Mouse (Mus musculus): Measurements from ENCODE around the gene Rgs2. TPM values are rescaled to one million over a fixed set of nuclear protein-coding genes. Genes with fewer than 3 reads are reported as not detected.

Gene Rgs2
- polyA plus RNA-seq (2012; rRNA removed) = 34.5 and 39.3 TPM in 2 replicates

DNA sequence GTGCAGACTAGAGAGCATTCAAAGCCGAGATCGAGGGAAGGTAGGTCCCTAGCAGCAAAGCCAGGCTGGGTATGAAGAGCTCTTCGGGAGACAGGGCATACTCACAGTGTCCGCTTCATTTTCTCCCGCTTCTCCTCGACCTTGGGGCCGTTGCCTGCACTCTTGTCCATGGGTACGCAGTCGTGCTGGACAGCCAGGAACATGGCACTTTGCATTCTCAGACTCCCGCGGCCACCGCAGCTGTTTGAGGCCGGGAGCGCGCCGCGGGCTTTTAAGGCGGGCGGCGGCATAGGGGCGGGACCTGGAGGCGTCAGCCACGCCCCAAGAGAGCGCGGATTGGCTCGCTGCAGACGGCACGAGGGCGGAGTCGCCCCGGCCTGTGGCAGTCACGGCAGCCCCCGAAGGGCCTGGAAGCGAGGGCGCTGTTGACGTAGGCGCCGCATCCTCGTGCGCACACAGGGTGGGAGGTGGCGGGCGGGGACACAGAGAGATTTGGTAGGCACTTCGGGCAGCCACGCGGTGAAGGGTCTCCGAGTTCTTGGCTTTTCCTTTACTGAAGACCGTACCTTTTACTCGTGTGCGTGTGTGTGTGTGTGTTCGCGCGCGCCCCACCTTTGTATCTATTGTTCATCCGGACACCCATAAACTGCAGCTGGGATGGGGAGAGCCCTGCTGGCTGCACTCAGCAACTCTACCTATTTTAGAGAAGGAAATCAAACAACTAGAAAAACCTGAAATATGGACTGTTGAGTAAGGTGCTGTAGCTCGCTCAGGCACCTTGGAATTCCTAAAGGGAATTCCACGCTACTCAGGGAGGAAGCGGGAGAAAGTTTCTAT is at the start of gene Rgs2:
Gene Rgs2, minus strand, starts transcription at position 258 of the 837 bp plus-strand sequence.
- H3K4me1 ChIP-seq (ENCODE audit: control insufficient read depth, insufficient read depth, low read length) = no peaks in the 10 kb centered on the region; the same call in 1 of the 2 replicates
- H3K27ac ChIP-seq (ENCODE audit: insufficient read depth, low read length) = peak within 1 kb of the TSS; percentile 73
- TF ChIP-seq CTCF (IDR thresholded peaks at IDR 0.05; ENCODE audit: extremely low read depth, insufficient read depth, low read length) (no peak), POLR2A (IDR thresholded peaks at IDR 0.05; ENCODE audit: extremely low read depth, insufficient read depth, low read length) (peak; percentile 98)
- peak within 1 kb of the TSS; percentile 90 for H3K4me3 ChIP-seq (ENCODE audit: insufficient read depth, low read length)

DNA sequence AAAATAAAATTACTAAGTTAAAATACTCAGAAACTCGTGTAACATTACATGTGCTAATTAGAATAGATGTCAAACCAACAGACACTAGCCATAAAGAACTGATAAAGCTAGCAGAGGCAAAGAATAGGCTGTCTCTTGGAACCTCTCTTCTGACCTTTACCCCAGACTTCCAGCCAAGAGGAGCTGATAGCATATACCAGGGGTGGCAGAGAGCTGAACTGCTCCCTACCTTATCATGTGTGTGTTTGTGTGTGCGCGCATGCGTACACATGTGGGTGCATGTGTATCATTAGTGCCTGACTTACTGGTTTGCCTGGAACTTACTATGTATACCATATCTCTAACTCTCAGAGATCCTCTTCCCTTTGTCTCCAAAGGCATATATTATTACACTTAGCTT is 49.4 kb upstream of the Rgs2 start:
- H3K27ac ChIP-seq (ENCODE audit: insufficient read depth, low read length) = no peak overlapping the region
- no peak overlapping the region for H3K4me3 ChIP-seq (ENCODE audit: insufficient read depth, low read length)
- no peaks in the 10 kb centered on the region for H3K4me1 ChIP-seq (ENCODE audit: control insufficient read depth, insufficient read depth, low read length)
- TF ChIP-seq POLR2A (IDR thresholded peaks at IDR 0.05; ENCODE audit: extremely low read depth, insufficient read depth, low read length) = no peak
- TF ChIP-seq CTCF (IDR thresholded peaks at IDR 0.05; ENCODE audit: extremely low read depth, insufficient read depth, low read length) = no peak

DNA sequence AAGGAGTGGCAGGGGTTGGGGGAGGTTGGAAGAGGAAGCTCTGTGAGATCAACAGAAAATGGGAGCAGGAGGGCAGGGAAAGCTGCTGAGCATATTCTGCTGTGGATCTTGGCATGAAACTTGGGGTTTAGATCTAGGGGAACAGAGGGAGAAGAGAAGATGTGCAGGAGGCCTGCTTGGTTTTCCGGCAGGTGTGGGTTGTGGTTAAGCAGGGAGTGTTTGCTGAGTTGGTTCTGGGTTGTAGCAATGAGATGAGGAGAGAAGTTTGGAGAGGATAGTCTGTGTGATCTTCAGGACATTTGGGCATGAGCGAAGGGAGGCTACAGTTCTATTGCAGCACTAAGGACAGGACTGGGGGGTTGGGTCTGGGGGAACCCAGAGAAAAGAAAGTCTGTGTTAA is 37.9 kb upstream of the Rgs2 start:
- Histone ChIP-seq H3K27ac (ENCODE audit: insufficient read depth, low read length) (no peak overlapping the region), H3K4me3 (ENCODE audit: insufficient read depth, low read length) (no peak overlapping the region), H3K4me1 (ENCODE audit: control insufficient read depth, insufficient read depth, low read length) (no peaks in the 10 kb centered on the region)
- TF ChIP-seq CTCF (IDR thresholded peaks at IDR 0.05; ENCODE audit: extremely low read depth, insufficient read depth, low read length) = no peak
- TF ChIP-seq POLR2A (IDR thresholded peaks at IDR 0.05; ENCODE audit: extremely low read depth, insufficient read depth, low read length) = no peak

DNA sequence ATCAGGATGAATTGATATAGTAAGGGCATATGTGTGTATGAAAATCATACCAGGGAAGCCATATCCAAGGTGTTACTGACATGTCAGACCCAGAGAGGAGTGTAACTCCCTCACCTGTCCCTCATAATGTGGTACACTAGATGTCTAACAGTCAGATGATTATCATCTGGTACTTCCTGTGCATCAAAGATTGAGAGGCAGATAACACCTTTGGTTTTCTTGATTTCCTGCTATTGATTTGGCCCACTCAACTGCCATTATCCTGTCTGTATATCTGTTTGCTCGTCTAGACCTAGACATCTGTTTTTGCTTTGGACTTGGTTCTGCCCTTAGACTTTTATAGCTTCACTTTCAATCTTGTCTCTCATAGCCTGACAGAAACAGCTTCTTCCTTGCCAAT is 29.5 kb upstream of the Rgs2 start:
- Histone ChIP-seq H3K27ac (ENCODE audit: insufficient read depth, low read length) (no peak overlapping the region), H3K4me1 (ENCODE audit: control insufficient read depth, insufficient read depth, low read length) (no peaks in the 10 kb centered on the region), H3K4me3 (ENCODE audit: insufficient read depth, low read length) (no peak overlapping the region)
- no peak for TF ChIP-seq CTCF (IDR thresholded peaks at IDR 0.05; ENCODE audit: extremely low read depth, insufficient read depth, low read length)
- no peak for TF ChIP-seq POLR2A (IDR thresholded peaks at IDR 0.05; ENCODE audit: extremely low read depth, insufficient read depth, low read length)

DNA sequence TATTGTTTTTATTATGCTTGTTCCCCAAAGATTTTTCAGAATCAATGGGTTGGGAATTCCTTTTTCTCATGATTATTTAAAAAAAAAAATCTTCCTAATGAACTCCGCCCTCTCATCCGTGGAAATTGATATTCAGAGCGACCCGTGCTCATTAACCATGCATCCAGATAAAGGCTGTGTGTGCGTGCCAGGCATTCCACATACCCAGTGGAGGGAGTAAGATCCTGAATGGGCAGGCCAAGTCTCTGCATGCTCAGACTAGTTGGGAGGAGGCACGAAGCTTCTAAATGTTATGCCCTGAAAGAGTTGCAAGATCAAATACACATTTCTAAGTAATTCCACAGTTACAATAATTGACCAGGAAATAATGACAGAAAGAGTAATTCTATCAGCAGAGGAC is 26.5 kb upstream of the Rgs2 start:
- H3K27ac ChIP-seq (ENCODE audit: insufficient read depth, low read length) = no peak overlapping the region
- no peaks in the 10 kb centered on the region for H3K4me1 ChIP-seq (ENCODE audit: control insufficient read depth, insufficient read depth, low read length)
- no peak overlapping the region for H3K4me3 ChIP-seq (ENCODE audit: insufficient read depth, low read length)
- TF ChIP-seq POLR2A (IDR thresholded peaks at IDR 0.05; ENCODE audit: extremely low read depth, insufficient read depth, low read length) (no peak), CTCF (IDR thresholded peaks at IDR 0.05; ENCODE audit: extremely low read depth, insufficient read depth, low read length) (no peak)

DNA sequence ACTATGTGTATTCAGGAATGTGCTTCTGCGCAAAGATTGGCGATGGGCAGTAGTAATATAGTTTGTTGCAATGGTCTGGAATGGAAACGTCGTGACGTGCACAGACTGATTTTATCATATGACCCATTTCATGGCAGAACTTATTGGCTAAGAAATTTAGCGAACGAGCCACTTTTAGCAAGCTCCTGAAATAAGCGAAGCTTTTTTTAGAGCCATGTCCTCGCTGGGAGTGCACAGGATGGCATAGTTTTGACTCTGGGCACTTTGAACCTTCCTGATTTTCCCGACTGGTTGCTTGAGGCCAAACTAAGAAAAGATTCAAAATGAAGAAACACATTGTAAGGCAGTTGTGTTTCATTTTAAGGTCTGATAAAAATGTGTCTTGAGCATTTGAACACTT is 25.7 kb upstream of the Rgs2 start:
- no peak overlapping the region for H3K4me3 ChIP-seq (ENCODE audit: insufficient read depth, low read length)
- no peak overlapping the region for H3K27ac ChIP-seq (ENCODE audit: insufficient read depth, low read length)
- TF ChIP-seq POLR2A (IDR thresholded peaks at IDR 0.05; ENCODE audit: extremely low read depth, insufficient read depth, low read length) (no peak), CTCF (IDR thresholded peaks at IDR 0.05; ENCODE audit: extremely low read depth, insufficient read depth, low read length) (no peak)
- H3K4me1 ChIP-seq (ENCODE audit: control insufficient read depth, insufficient read depth, low read length) = no peaks in the 10 kb centered on the region

DNA sequence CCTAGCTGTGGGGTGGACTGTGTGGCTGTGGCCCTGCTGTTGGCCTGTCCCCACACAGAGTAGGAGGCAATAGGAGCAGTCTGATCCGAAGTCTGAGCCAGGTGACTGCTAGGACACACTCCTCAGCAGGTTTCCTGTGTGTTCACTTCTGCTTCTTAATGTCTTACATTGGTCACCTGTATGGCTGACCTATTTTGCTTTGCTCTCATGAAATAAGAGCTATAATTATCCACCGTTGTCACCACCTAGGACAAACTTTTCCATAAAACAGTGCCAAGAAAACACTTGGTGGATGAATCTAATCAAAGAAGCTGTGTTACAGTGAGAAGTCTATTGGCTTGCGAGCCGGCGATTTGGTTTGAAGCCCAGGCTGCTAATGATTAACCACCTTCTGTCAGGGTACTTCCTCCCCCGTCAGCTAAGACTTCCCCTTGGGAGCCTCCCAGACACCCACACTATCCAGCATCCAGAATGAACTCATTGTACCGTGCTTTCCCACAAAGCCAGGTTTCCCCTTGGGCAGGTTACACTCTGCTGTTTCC is 14.5 kb upstream of the Rgs2 start:
- TF ChIP-seq CTCF (IDR thresholded peaks at IDR 0.05; ENCODE audit: extremely low read depth, insufficient read depth, low read length) = no peak
- no peak for TF ChIP-seq POLR2A (IDR thresholded peaks at IDR 0.05; ENCODE audit: extremely low read depth, insufficient read depth, low read length)
- Histone ChIP-seq H3K4me1 (ENCODE audit: control insufficient read depth, insufficient read depth, low read length) (peaks cover 2% of the 10 kb centered on the region; the same call in 1 of the 2 replicates), H3K27ac (ENCODE audit: insufficient read depth, low read length) (no peak overlapping the region), H3K4me3 (ENCODE audit: insufficient read depth, low read length) (no peak overlapping the region)

DNA sequence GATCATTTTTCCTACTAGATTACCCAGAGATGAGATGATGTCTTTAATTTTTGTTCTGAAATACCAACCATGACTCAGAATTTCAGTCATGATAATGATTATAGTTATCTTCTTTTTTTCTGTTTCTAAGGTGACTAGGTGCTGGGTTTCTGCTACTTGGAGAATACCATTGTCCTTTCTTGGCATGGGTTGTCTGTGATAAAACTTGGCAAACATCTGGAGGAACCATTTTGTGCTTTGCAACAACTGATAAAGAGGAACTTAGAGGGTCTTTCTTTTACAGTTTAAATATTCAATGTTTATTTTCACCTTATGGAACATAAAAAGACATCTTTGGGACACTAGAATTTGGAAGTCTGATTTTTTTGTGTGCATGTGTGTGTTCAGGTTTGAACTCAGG is 10.0 kb upstream of the Rgs2 start:
- Histone ChIP-seq H3K4me1 (ENCODE audit: control insufficient read depth, insufficient read depth, low read length) (peaks cover 2% of the 10 kb centered on the region; the same call in 1 of the 2 replicates), H3K27ac (ENCODE audit: insufficient read depth, low read length) (no peak overlapping the region), H3K4me3 (ENCODE audit: insufficient read depth, low read length) (no peak overlapping the region)
- TF ChIP-seq CTCF (IDR thresholded peaks at IDR 0.05; ENCODE audit: extremely low read depth, insufficient read depth, low read length) = no peak
- TF ChIP-seq POLR2A (IDR thresholded peaks at IDR 0.05; ENCODE audit: extremely low read depth, insufficient read depth, low read length) = no peak

DNA sequence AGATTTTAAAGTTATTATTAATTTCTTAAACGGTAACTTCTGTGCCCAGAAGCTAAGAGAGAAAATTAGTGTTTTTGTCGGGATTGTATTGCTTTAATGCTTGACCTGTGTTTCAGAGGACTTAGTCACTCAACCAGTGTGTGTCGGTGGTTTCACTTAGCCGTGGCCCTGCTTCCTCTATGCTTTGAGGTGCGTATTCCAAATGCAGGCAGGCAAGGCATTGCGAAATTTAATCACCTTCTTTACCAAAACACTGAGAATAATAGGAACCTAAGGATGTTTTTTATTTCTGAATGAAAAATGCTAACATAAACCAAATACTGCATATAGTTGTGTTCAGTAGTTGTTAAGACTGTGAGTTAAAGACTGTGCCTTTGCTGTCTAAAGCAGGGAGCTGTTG is 3.4 kb upstream of the Rgs2 start:
- Histone ChIP-seq H3K27ac (ENCODE audit: insufficient read depth, low read length) (no peak overlapping the region), H3K4me1 (ENCODE audit: control insufficient read depth, insufficient read depth, low read length) (no peaks in the 10 kb centered on the region), H3K4me3 (ENCODE audit: insufficient read depth, low read length) (no peak overlapping the region)
- TF ChIP-seq POLR2A (IDR thresholded peaks at IDR 0.05; ENCODE audit: extremely low read depth, insufficient read depth, low read length) (no peak), CTCF (IDR thresholded peaks at IDR 0.05; ENCODE audit: extremely low read depth, insufficient read depth, low read length) (no peak)

DNA sequence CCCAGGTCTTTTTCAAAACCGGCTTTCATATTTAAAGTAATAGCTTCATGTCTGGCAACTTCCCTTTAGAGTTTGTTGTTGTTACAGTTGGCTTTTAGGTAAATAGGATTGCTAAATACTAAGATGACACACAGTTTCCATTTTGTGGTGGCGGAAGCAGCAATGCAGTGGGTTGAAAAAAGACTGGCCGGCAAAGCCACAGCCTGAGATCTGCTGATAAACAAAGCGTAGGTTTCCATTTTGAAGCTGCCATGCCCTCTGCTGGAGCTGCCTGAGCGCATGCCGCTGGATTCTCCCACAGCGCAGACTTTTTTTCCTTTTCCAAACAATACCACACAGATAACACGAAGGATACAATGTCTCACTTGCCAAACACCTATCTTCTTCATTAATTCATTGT is 2.6 kb upstream of the Rgs2 start:
- H3K4me1 ChIP-seq (ENCODE audit: control insufficient read depth, insufficient read depth, low read length) = no peaks in the 10 kb centered on the region
- H3K4me3 ChIP-seq (ENCODE audit: insufficient read depth, low read length) = no peak overlapping the region
- TF ChIP-seq CTCF (IDR thresholded peaks at IDR 0.05; ENCODE audit: extremely low read depth, insufficient read depth, low read length) = peak; percentile 79
- TF ChIP-seq POLR2A (IDR thresholded peaks at IDR 0.05; ENCODE audit: extremely low read depth, insufficient read depth, low read length) = no peak
- H3K27ac ChIP-seq (ENCODE audit: insufficient read depth, low read length) = no peak overlapping the region
